Comparison of ENCODE assay signal across 20 mouse cellular contexts in the genomic region with DNA sequence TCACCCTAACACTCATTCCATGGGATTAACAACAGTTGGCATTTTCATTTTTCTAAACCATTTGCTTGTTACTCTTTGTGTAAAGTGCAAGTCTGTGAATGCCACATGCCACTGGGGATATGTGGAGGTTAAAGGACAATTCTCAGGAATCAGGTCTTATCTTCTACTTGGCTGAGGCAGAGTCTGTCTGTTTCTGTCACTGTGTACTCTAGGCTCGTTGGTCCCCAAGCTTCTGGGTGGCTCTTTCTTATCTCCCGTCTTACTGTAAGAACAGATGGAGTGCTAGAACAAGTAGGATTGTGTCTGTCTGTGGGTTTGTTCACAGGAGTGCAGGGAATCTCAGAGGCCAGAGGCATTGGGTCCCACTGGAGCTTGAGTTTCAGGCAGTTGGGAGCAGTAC. TPM values are rescaled to one million over a fixed set of nuclear protein-coding genes. Genes with fewer than 3 reads are reported as not detected.
DNase-seq lines count a peak whose midpoint lies in the region; ATAC-seq and TF ChIP-seq lines count a peak whose summit lies in the region.
"Had no signal": no experiment of that assay in that cellular context is flagged by ENCODE, and none has a peak within 500 bp of the region (broad histone marks: within the 10 kb centered on the region; RNA-seq: fewer than 3 reads in every experiment).

No protein-coding gene starts in this region.

- peak overlapping the region; percentile 9; the same call in 1 of the 2 replicates for H3K4me2 ChIP-seq in heart, embryonic 12.5 days
- no peak overlapping the region for H3K4me2 ChIP-seq in liver, postnatal 0 days (ENCODE audit: low read depth, low read length)
- no peak overlapping the region for H3K4me2 ChIP-seq in forebrain, embryonic 11.5 days (ENCODE audit: low read depth, low read length, severe bottlenecking)
- H3K4me2 ChIP-seq: forebrain, embryonic 13.5 days; hindbrain, embryonic 15.5 days; limb, embryonic 12.5 days had no signal

- no peaks in the 10 kb centered on the region for H3K27me3 ChIP-seq in heart, embryonic 12.5 days (replicated peaks)
- H3K27me3 ChIP-seq in liver, postnatal 0 days (ENCODE audit: insufficient read depth, low read length), result no peaks in the 10 kb centered on the region
- no peaks in the 10 kb centered on the region for H3K27me3 ChIP-seq in forebrain, embryonic 11.5 days (ENCODE audit: control insufficient read depth, insufficient read depth, low read length)
- H3K27me3 ChIP-seq: forebrain, embryonic 13.5 days; hindbrain, embryonic 15.5 days; limb, embryonic 12.5 days had no signal

- no peak for ATAC-seq in heart, embryonic 12.5 days (ENCODE audit: insufficient number of reproducible peaks, low FRiP score)
- peak; percentile 36; the same call in 1 of the 2 replicates for ATAC-seq in erythroid progenitor cell, adult 5-6 weeks (replicated peaks; ENCODE audit: low FRiP score, poor library complexity, severe bottlenecking)
- peak; percentile 47 for ATAC-seq in liver, postnatal 0 days
- no peak for ATAC-seq in forebrain, embryonic 11.5 days (replicated peaks; ENCODE audit: low FRiP score)
- ATAC-seq: forebrain, embryonic 13.5 days; intestine, postnatal 0 days had no signal

- H3K4me1 ChIP-seq in heart, embryonic 12.5 days (replicated peaks), result peaks cover 29% of the 10 kb centered on the region
- peaks cover 7% of the 10 kb centered on the region; the same call in 1 of the 2 replicates for H3K4me1 ChIP-seq in liver, postnatal 0 days (ENCODE audit: insufficient read depth)
- no peaks in the 10 kb centered on the region for H3K4me1 ChIP-seq in forebrain, embryonic 11.5 days (replicated peaks; ENCODE audit: control insufficient read depth, insufficient read depth, low read length)
- H3K4me1 ChIP-seq: forebrain, embryonic 13.5 days; hindbrain, embryonic 15.5 days; limb, embryonic 12.5 days; midbrain, embryonic 10.5 days had no signal

- H3K27ac ChIP-seq in heart, embryonic 12.5 days (ENCODE audit: poor library complexity, severe bottlenecking), result peak overlapping the region; percentile 57; the same call in 1 of the 2 replicates
- H3K27ac ChIP-seq in liver, postnatal 0 days (ENCODE audit: low read depth), result no peak overlapping the region
- no peak overlapping the region for H3K27ac ChIP-seq in forebrain, embryonic 11.5 days (ENCODE audit: low read depth, low read length)
- H3K27ac ChIP-seq: forebrain, embryonic 13.5 days; hindbrain, embryonic 15.5 days; limb, embryonic 12.5 days; midbrain, embryonic 10.5 days had no signal

- TF ChIP-seq CTCF in liver, postnatal 0 days (IDR thresholded peaks at IDR 0.05; ENCODE audit: low read depth), result no peak

- no peak for TF ChIP-seq EP300 in liver, postnatal 0 days (IDR thresholded peaks at IDR 0.05; ENCODE audit: low read depth)

- no peaks in the 10 kb centered on the region for H3K9me3 ChIP-seq in heart, embryonic 12.5 days (replicated peaks)
- no peaks in the 10 kb centered on the region for H3K9me3 ChIP-seq in liver, postnatal 0 days (ENCODE audit: low read length)
- H3K9me3 ChIP-seq in forebrain, embryonic 11.5 days (ENCODE audit: control insufficient read depth, low read length), result no peaks in the 10 kb centered on the region
- H3K9me3 ChIP-seq: forebrain, embryonic 13.5 days; hindbrain, embryonic 15.5 days; limb, embryonic 12.5 days; midbrain, embryonic 10.5 days had no signal

- 12% methylated on average over 2 of the region's 2 CpGs for WGBS in heart, embryonic 12.5 days
- 18% methylated on average over 2 of the region's 2 CpGs for WGBS in liver, postnatal 0 days (ENCODE audit: insufficient replicate concordance)
- 89% methylated on average over 2 of the region's 2 CpGs for WGBS in forebrain, embryonic 11.5 days

- H3K4me3 ChIP-seq in heart, embryonic 12.5 days, result no peak overlapping the region
- H3K4me3 ChIP-seq in liver, postnatal 0 days (ENCODE audit: low read depth, low read length), result no peak overlapping the region
- H3K4me3 ChIP-seq in forebrain, embryonic 11.5 days (ENCODE audit: low read depth, low read length), result no peak overlapping the region
- H3K4me3 ChIP-seq: forebrain, embryonic 13.5 days; hindbrain, embryonic 15.5 days; limb, embryonic 12.5 days; midbrain, embryonic 10.5 days had no signal

- no peak for DNase-seq in heart, postnatal 4 days
- peak; percentile 36 for DNase-seq in brain, adult 2 months (ENCODE audit: low read depth, low spot score)
- no peak for DNase-seq in liver, postnatal 0 days
- no peak for DNase-seq in forebrain, embryonic 11.5 days (ENCODE audit: low spot score)
- no peak for DNase-seq in T-cell, adult 2 months (ENCODE audit: low spot score)
- DNase-seq: adrenal gland, postnatal 10 days; cerebellum, adult 18-20 months; cerebellum, postnatal 36 days; gastrocnemius, postnatal 36 days; heart, postnatal 14 days; lung, adult 2 months; lung, postnatal 36 days; thymus, postnatal 25 days had no signal

- peaks cover 4% of the 10 kb centered on the region; the same call in 1 of the 2 replicates for H3K36me3 ChIP-seq in heart, embryonic 12.5 days
- 0 out of 2 replicates have a peak, but pooled peaks cover 4% of the 10 kb centered on the region for H3K36me3 ChIP-seq in liver, postnatal 0 days (replicated peaks; ENCODE audit: insufficient read depth, low read length)
- H3K36me3 ChIP-seq in forebrain, embryonic 11.5 days (ENCODE audit: control insufficient read depth, insufficient read depth, low read length), result no peaks in the 10 kb centered on the region
- H3K36me3 ChIP-seq: hindbrain, embryonic 15.5 days had no signal

- H3K9ac ChIP-seq in heart, embryonic 12.5 days, result no peak overlapping the region
- no peak overlapping the region for H3K9ac ChIP-seq in liver, postnatal 0 days (replicated peaks)
- H3K9ac ChIP-seq in forebrain, embryonic 11.5 days (ENCODE audit: low read length), result no peak overlapping the region
- H3K9ac ChIP-seq: forebrain, embryonic 13.5 days; hindbrain, embryonic 15.5 days; limb, embryonic 12.5 days had no signal

RNA-seq across cellular contexts. Expression of a gene that starts 17.5 kb away (rescaled TPM):
- 115 and 119 TPM in 2 replicates for polyA plus RNA-seq in heart, embryonic 12.5 days (2016; fragmentation: Nextera tagmentation; extraction: Ambion mirVana)
- total RNA-seq in heart, postnatal 4 days (2021), result 100 to 1,000 TPM; 111 to 133 TPM
- total RNA-seq in erythroid progenitor cell, adult 5-6 weeks (2015; ENCODE audit: low replicate concordance), result 57.3 and 75.5 TPM in 2 replicates
- total RNA-seq in erythroid progenitor cell, adult 5-6 weeks (2017; ENCODE audit: low replicate concordance), result 61.7 and 70.0 TPM in 2 replicates
- 42.4 and 53.2 TPM in 2 replicates for polyA plus RNA-seq in liver, postnatal 0 days (2015; fragmentation: Nextera tagmentation; extraction: Ambion mirVana)
- 144 and 146 TPM in 2 replicates for polyA plus RNA-seq in forebrain, embryonic 11.5 days (2014; fragmentation: Nextera tagmentation; extraction: Ambion mirVana)

RNA-seq across cellular contexts. Expression of a gene that starts 46.9 kb away (rescaled TPM):
- 86.0 and 86.5 TPM in 2 replicates for polyA plus RNA-seq in heart, embryonic 12.5 days (2016; fragmentation: Nextera tagmentation; extraction: Ambion mirVana)
- total RNA-seq in heart, postnatal 4 days (2021), result 10 to 100 TPM; 57.1 to 60.5 TPM
- total RNA-seq in erythroid progenitor cell, adult 5-6 weeks (2015; ENCODE audit: low replicate concordance), result 35.0 and 42.3 TPM in 2 replicates
- 38.7 and 50.4 TPM in 2 replicates for total RNA-seq in erythroid progenitor cell, adult 5-6 weeks (2017; ENCODE audit: low replicate concordance)
- 38.4 and 40.1 TPM in 2 replicates for polyA plus RNA-seq in liver, postnatal 0 days (2015; fragmentation: Nextera tagmentation; extraction: Ambion mirVana)
- 116 and 118 TPM in 2 replicates for polyA plus RNA-seq in forebrain, embryonic 11.5 days (2014; fragmentation: Nextera tagmentation; extraction: Ambion mirVana)

Comparison
In these comparisons a context has a peak if more than half of its experiments do, and no peak if none do; other contexts are left out.
1. ATAC-seq: peak in erythroid progenitor cell, adult 5-6 weeks (single experiment) and liver, postnatal 0 days (single experiment); none in heart, embryonic 12.5 days (single experiment) and forebrain, embryonic 11.5 days (single experiment).